Mouse (Mus musculus) hindbrain, embryonic 12.5 days (tissue): Measurements from ENCODE around the gene Nop16. TPM values are rescaled to one million over a fixed set of nuclear protein-coding genes. Genes with fewer than 3 reads are reported as not detected.

ENCODE experiments used
- ATAC-seq: fragments of 200-750 bp; cut with Nextera tagmentation; 2 replicates; pipeline ENCODE4 v1.8.0; 2017; ENCODE audit warnings: moderate TSS enrichment; ENCODE audit not compliant: low FRiP score
- H3K27ac ChIP-seq: fragments of 300-500 bp; sonication (generic); 2 replicates; pipeline ENCODE4 v1.5.1; 2016; ENCODE audit warnings: mild to moderate bottlenecking
- H3K27me3 ChIP-seq: fragments of 300-500 bp; sonication (generic); 2 replicates; pipeline ENCODE4 v1.6.1; 2016; ENCODE audit warnings: mild to moderate bottlenecking
- H3K36me3 ChIP-seq: fragments of 300-500 bp; sonication (generic); 2 replicates; pipeline ENCODE4 v1.6.1; 2016; ENCODE audit warnings: mild to moderate bottlenecking
- H3K4me1 ChIP-seq: fragments of 300-500 bp; sonication (generic); 2 replicates; pipeline ENCODE4 v1.6.1; 2016
- H3K4me2 ChIP-seq: fragments of 300-500 bp; sonication (generic); replicated peaks from 2 replicates; pipeline ENCODE4 v1.6.1; 2016; ENCODE audit warnings: mild to moderate bottlenecking
- H3K4me3 ChIP-seq: fragments of 300-500 bp; sonication (generic); 2 replicates; pipeline ENCODE4 v1.5.1; 2016; ENCODE audit warnings: mild to moderate bottlenecking
- H3K9ac ChIP-seq: fragments of 300-500 bp; sonication (generic); 2 replicates; pipeline ENCODE4 v1.6.1; 2016; ENCODE audit warnings: mild to moderate bottlenecking, moderate library complexity
- H3K9me3 ChIP-seq: fragments of 300-500 bp; sonication (generic); replicated peaks from 2 replicates; pipeline ENCODE4 v1.6.1; 2016; ENCODE audit warnings: mild to moderate bottlenecking
- WGBS: fragments of 180-500 bp; shearing (Covaris S2); methylation state at CpG from one replicate; pipeline ENCODE4 v1.1.7; 2016; 5-methylcytosine and 5-hydroxymethylcytosine counted together
- polyA plus RNA-seq: library from polyadenylated mRNA; unstranded; fragments of >200 nt; fragmentation: Nextera tagmentation; extraction: Ambion mirVana; gene quantifications from 2 replicates; pipeline ENCODE4 v1.2.1, GENCODE M21; 2016

The Nop16 gene
- polyA plus RNA-seq, 1 experiment from 2014 or later: 57.8 TPM

DNA sequence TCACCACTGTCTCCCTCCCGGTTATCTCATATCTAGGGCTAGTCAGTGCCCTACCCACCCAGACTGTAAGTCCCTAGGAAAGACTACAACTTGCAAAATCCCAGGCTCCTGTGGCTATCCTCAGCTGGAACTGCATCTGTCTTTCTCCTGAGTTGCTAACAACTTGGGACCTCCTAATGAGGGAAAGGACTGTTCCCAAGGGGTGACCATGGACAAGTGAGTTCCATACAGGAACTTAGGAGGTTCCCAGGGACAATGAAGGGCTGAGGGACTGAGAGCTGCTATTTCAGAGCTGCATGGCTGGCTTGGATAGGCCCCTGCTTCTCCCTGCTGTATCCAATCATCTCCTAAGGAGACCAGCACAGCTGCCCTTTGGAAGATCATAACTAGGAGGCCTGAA lies 19.4 kb upstream of the Nop16 start:
- peaks cover 25% of the 10 kb centered on the region for H3K4me1 ChIP-seq
- no peaks in the 10 kb centered on the region for H3K36me3 ChIP-seq
- H3K27me3 ChIP-seq: no peaks in the 10 kb centered on the region
- H3K9ac ChIP-seq: no peak overlapping the region
- ATAC-seq: no peak
- WGBS: 20% methylated on average over 1 of the region's 1 CpGs
- H3K9me3 ChIP-seq: no peaks in the 10 kb centered on the region
- H3K27ac ChIP-seq: no peak overlapping the region
- peak overlapping the region; percentile 13; the same call in 1 of the 2 replicates for H3K4me2 ChIP-seq
- no peak overlapping the region for H3K4me3 ChIP-seq

- Histone ChIP-seq H3K4me1 (peaks cover 25% of the 10 kb centered on the region), H3K36me3 (no peaks in the 10 kb centered on the region), H3K4me3 (no peak overlapping the region), H3K9me3 (no peaks in the 10 kb centered on the region), H3K27ac (no peak overlapping the region), H3K4me2 (0 out of 2 replicates have a peak overlapping the region, but pooled peaks have one; percentile 13), H3K27me3 (no peaks in the 10 kb centered on the region), H3K9ac (peak overlapping the region; percentile 0; the same call in 1 of the 2 replicates)
- no peak for ATAC-seq
- WGBS: 13% methylated on average over 8 of the region's 8 CpGs
Observed at GRCm38 (mm10) chr13:54608666-54609065, 18.8 kb upstream of the Nop16 start.

GRCm38 (mm10) chr13:54608002-54608401 lies 18.1 kb upstream of the Nop16 start:
- no peak overlapping the region for H3K4me2 ChIP-seq
- peaks cover 25% of the 10 kb centered on the region for H3K4me1 ChIP-seq
- no peak overlapping the region for H3K4me3 ChIP-seq
- 70% methylated on average over 3 of the region's 3 CpGs for WGBS
- no peaks in the 10 kb centered on the region for H3K9me3 ChIP-seq
- no peak overlapping the region for H3K27ac ChIP-seq
- ATAC-seq: no peak
- no peaks in the 10 kb centered on the region for H3K27me3 ChIP-seq
- H3K9ac ChIP-seq: no peak overlapping the region
- H3K36me3 ChIP-seq: no peaks in the 10 kb centered on the region

DNA sequence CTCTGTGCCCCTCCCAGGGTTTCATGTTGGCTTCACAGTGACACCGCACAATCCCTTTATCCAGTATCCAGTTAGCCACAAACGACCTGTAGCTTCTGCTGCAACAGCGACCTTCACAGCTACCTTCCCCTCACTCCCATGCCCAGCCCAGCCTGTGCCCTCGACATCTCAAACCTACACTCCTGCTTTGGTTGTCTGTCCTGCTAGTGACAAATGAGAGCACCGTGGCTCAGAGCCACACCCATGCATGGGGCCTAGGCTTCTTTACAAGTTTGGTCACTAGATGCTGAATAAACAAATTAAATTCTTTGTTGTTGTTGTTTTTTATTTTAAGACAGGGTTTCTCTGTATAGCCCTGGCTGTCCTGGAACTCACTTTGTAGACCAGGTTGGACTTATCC lies 17.3 kb upstream of the Nop16 start:
- H3K27ac ChIP-seq: no peak overlapping the region
- H3K4me1 ChIP-seq: peaks cover 25% of the 10 kb centered on the region
- H3K27me3 ChIP-seq: no peaks in the 10 kb centered on the region
- H3K4me2 ChIP-seq: no peak overlapping the region
- WGBS: 72% methylated on average over 5 of the region's 5 CpGs
- ATAC-seq: no peak
- H3K36me3 ChIP-seq: no peaks in the 10 kb centered on the region
- no peak overlapping the region for H3K9ac ChIP-seq
- no peaks in the 10 kb centered on the region for H3K9me3 ChIP-seq
- H3K4me3 ChIP-seq: no peak overlapping the region

DNA sequence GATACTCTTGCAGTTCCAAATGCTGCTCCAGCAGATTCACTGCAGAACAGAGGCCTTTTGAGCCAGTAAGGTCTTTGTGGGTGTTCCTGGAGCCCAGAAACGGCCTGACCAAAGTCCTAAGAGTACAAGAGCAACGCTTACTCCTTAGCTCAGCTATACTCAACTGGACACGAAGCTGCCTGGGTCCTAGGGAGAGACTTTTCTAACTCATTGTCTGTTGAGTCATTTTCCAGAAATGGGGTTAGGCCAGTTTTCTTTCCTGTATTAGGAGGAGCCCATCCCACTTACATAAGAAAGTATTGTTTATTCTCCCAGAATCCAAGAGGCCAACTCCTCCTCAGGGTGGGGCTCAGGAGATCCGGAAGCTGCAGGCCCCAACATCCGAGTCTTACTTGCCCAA lies 15.5 kb upstream of the Nop16 start:
- ATAC-seq: no peak
- Histone ChIP-seq H3K9ac (no peak overlapping the region), H3K4me1 (peaks cover 20% of the 10 kb centered on the region), H3K4me3 (no peak overlapping the region), H3K9me3 (no peaks in the 10 kb centered on the region), H3K27me3 (no peaks in the 10 kb centered on the region), H3K36me3 (no peaks in the 10 kb centered on the region), H3K27ac (no peak overlapping the region), H3K4me2 (no peak overlapping the region)
- WGBS: 74% methylated on average over 5 of the region's 5 CpGs

GRCm38 (mm10) chr13:54604221-54604620 lies 14.3 kb upstream of the Nop16 start:
- Histone ChIP-seq H3K4me2 (no peak overlapping the region), H3K9me3 (no peaks in the 10 kb centered on the region), H3K4me1 (peaks cover 13% of the 10 kb centered on the region), H3K36me3 (peaks cover 5% of the 10 kb centered on the region), H3K4me3 (no peak overlapping the region), H3K27ac (no peak overlapping the region), H3K27me3 (no peaks in the 10 kb centered on the region), H3K9ac (no peak overlapping the region)
- 62% methylated on average over 4 of the region's 4 CpGs for WGBS
- ATAC-seq: no peak

GRCm38 (mm10) chr13:54603501-54603900 lies 13.6 kb upstream of the Nop16 start:
- H3K27me3 ChIP-seq: no peaks in the 10 kb centered on the region
- H3K9me3 ChIP-seq: no peaks in the 10 kb centered on the region
- peaks cover 6% of the 10 kb centered on the region for H3K4me1 ChIP-seq
- no peak overlapping the region for H3K9ac ChIP-seq
- H3K27ac ChIP-seq: no peak overlapping the region
- ATAC-seq: no peak
- no peak overlapping the region for H3K4me2 ChIP-seq
- peaks cover 12% of the 10 kb centered on the region for H3K36me3 ChIP-seq
- no peak overlapping the region for H3K4me3 ChIP-seq

DNA sequence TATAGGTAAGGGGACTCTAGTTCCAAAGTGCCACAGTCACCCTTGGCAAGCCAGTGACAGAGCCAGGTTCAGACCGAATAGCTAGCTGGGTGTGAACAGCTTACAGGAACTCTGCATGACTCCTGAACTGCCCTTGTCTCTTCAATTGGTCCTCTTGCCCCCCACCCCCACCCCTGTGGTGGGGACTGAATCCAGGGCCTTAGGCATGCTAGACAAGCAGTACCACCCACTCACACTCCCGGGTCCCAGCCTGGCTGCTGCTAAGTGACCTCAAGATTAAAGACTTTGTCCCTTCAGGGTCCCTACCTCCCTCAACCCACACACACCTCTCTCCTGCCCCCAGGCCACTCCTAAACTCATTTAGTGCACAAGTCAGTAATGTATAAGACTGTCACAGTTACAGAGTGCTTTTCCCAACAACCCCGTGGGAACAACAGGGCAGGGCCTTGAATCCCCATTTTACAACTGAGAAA lies 12.8 kb upstream of the Nop16 start:
- Histone ChIP-seq H3K4me3 (no peak overlapping the region), H3K9ac (no peak overlapping the region), H3K27ac (no peak overlapping the region), H3K36me3 (peaks cover 18% of the 10 kb centered on the region), H3K9me3 (no peaks in the 10 kb centered on the region), H3K4me1 (no peaks in the 10 kb centered on the region), H3K4me2 (no peak overlapping the region), H3K27me3 (no peaks in the 10 kb centered on the region)
- no peak for ATAC-seq
- 51% methylated on average over 3 of the region's 3 CpGs for WGBS

GRCm38 (mm10) chr13:54598622-54599143 lies 8.8 kb upstream of the Nop16 start:
- no peak for ATAC-seq
- no peak overlapping the region for H3K27ac ChIP-seq
- 0 out of 2 replicates have a peak, but pooled peaks cover 4% of the 10 kb centered on the region for H3K4me1 ChIP-seq
- H3K9ac ChIP-seq: no peak overlapping the region
- no peaks in the 10 kb centered on the region for H3K9me3 ChIP-seq
- WGBS: 82% methylated on average over 12 of the region's 12 CpGs
- H3K4me2 ChIP-seq: no peak overlapping the region
- no peak overlapping the region for H3K4me3 ChIP-seq
- H3K36me3 ChIP-seq: peaks cover 24% of the 10 kb centered on the region
- H3K27me3 ChIP-seq: no peaks in the 10 kb centered on the region

DNA sequence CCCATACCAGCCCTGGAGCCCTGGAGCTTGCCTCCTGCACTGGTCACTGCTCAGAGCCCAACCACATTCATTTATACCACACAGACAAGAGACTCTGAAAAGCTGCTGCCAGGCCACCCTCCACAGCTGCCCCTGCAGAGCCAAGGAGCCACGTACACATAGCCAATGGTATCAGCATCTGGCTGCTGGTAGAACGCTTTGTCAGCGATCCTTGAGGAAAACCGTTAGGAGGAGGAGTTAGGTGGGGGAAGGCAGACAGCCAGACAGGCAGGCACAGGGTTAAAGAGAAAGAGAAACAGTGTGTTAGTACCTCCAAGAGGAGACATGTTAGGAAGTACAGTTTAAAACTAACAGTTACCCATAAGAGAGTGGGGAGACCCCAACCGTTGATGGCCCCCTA lies 7.0 kb upstream of the Nop16 start:
- Histone ChIP-seq H3K4me1 (peaks cover 5% of the 10 kb centered on the region; the same call in 1 of the 2 replicates), H3K27me3 (no peaks in the 10 kb centered on the region), H3K36me3 (peaks cover 24% of the 10 kb centered on the region), H3K9ac (no peak overlapping the region), H3K4me3 (no peak overlapping the region), H3K9me3 (no peaks in the 10 kb centered on the region), H3K27ac (no peak overlapping the region), H3K4me2 (no peak overlapping the region)
- ATAC-seq: no peak
- 57% methylated on average over 5 of the region's 5 CpGs for WGBS

- peaks cover 24% of the 10 kb centered on the region for H3K36me3 ChIP-seq
- 76% methylated on average over 8 of the region's 8 CpGs for WGBS
- no peaks in the 10 kb centered on the region for H3K9me3 ChIP-seq
- H3K4me1 ChIP-seq: peaks cover 12% of the 10 kb centered on the region
- no peak for ATAC-seq
- no peak overlapping the region for H3K9ac ChIP-seq
- no peak overlapping the region for H3K27ac ChIP-seq
- H3K4me2 ChIP-seq: no peak overlapping the region
- no peaks in the 10 kb centered on the region for H3K27me3 ChIP-seq
- no peak overlapping the region for H3K4me3 ChIP-seq
Observed at GRCm38 (mm10) chr13:54596107-54596690, 6.3 kb upstream of the Nop16 start.

DNA sequence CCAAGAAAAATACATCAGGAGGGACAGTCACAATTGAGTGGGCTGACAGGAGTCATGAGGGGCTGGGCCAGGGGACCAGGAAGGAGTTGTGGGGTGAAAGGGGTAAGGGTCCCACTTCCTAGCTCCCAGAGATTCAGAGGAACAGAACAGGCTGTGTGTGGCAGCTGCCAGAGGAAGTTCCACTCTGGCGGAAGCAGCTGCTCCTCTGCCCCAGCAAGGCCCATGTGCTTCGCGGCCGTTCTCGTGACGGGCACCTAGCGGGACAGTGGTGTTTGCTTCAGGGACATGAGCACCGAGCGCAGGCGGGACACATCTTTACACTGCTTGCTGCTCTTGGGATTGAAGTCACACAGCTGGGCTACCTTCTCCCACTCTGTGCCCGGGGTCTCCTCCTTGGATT lies 3.7 kb upstream of the Nop16 start:
- no peaks in the 10 kb centered on the region for H3K27me3 ChIP-seq
- ATAC-seq: no peak
- H3K36me3 ChIP-seq: peaks cover 12% of the 10 kb centered on the region
- H3K4me1 ChIP-seq: peaks cover 21% of the 10 kb centered on the region
- H3K27ac ChIP-seq: no peak overlapping the region
- H3K4me2 ChIP-seq: no peak overlapping the region
- WGBS: 94% methylated on average over 11 of the region's 11 CpGs
- no peak overlapping the region for H3K4me3 ChIP-seq
- no peak overlapping the region for H3K9ac ChIP-seq
- no peaks in the 10 kb centered on the region for H3K9me3 ChIP-seq

DNA sequence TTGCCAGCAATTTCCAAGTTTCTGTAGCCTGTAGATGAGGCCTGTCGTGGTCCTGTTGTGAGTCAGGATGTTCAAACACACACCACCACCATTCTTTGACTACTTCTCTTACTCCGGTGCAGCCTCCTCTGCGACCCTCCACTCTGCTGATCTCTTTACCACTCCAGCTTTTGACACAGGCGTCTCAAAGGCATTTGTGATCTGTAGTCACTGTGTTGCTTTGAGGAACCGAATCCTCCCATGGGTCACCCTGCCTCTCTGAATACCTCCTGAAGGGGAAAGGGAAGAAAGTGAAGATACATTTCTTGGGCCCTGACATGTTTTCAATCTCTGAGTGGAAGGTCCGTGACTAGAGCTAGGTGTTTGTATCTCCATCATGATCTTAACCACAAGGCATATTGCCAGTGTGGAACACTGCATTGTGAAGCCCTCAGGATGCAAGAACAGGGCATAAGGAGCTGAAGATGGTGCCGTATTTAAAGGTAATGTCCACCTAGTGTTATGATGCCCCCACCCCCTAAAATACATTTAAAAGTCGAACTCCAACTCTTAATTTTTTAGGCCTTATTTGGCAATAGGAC lies 2.0 kb upstream of the Nop16 start:
- peaks cover 21% of the 10 kb centered on the region for H3K4me1 ChIP-seq
- H3K27ac ChIP-seq: no peak overlapping the region
- no peak overlapping the region; the same call in 1 of the 2 replicates for H3K4me3 ChIP-seq
- H3K27me3 ChIP-seq: no peaks in the 10 kb centered on the region
- no peak for ATAC-seq
- no peak overlapping the region for H3K9ac ChIP-seq
- H3K36me3 ChIP-seq: peaks cover 14% of the 10 kb centered on the region; the same call in 1 of the 2 replicates
- peak overlapping the region; percentile 74; the same call in 1 of the 2 replicates for H3K4me2 ChIP-seq
- H3K9me3 ChIP-seq: no peaks in the 10 kb centered on the region
- 86% methylated on average over 8 of the region's 8 CpGs for WGBS
